Mouse (Mus musculus) forebrain, postnatal 0 days (tissue): Measurements from ENCODE around the gene Epp13. TPM values are rescaled to one million over a fixed set of nuclear protein-coding genes. Genes with fewer than 3 reads are reported as not detected.
A peak's percentile ranks its signal among the peaks of the same experiment; 100 is the strongest.
"Not testable (repeated sequence)": the region's sequence is repeated elsewhere in the genome, so short reads cannot be mapped to it uniquely, and the experiment has no call there.

Source experiments
- ATAC-seq: fragments of 200-750 bp; cut with Nextera tagmentation; 2 replicates; pipeline ENCODE4 v1.8.0; 2017; ENCODE audit warnings: mild to moderate bottlenecking, moderate library complexity
- DNase-seq: peaks from one replicate; pipeline ENCODE4 v3.0.0-alpha.2; 2015
- H3K27ac ChIP-seq: fragments of 300-500 bp; sonication (generic); 2 replicates; pipeline ENCODE4 v1.5.1; 2014; ENCODE audit warnings: low read depth, mild to moderate bottlenecking, antibody characterized with exemption, low read length, moderate library complexity, mixed read lengths
- H3K27me3 ChIP-seq: fragments of 300-500 bp; sonication (generic); 2 replicates; pipeline ENCODE4 v1.6.1; 2014; ENCODE audit warnings: mild to moderate bottlenecking, low read length, mixed read lengths; ENCODE audit not compliant: insufficient read depth
- H3K36me3 ChIP-seq: fragments of 300-500 bp; sonication (generic); 2 replicates; pipeline ENCODE4 v1.6.1; 2014; ENCODE audit warnings: mild to moderate bottlenecking, moderate library complexity; ENCODE audit not compliant: insufficient read depth
- H3K4me1 ChIP-seq: fragments of 300-500 bp; sonication (generic); 2 replicates; pipeline ENCODE4 v1.6.1; 2014; ENCODE audit warnings: antibody characterized with exemption; ENCODE audit not compliant: insufficient read depth
- H3K4me2 ChIP-seq: fragments of 300-500 bp; sonication (generic); 2 replicates; pipeline ENCODE4 v1.6.1; 2014; ENCODE audit warnings: low read depth, mild to moderate bottlenecking, moderate library complexity
- H3K4me3 ChIP-seq: fragments of 300-500 bp; sonication (generic); 2 replicates; pipeline ENCODE4 v1.5.1; 2014; ENCODE audit warnings: low read depth, low read length, mixed read lengths
- H3K9ac ChIP-seq: fragments of 300-500 bp; sonication (generic); 2 replicates; pipeline ENCODE4 v1.6.1; 2014; ENCODE audit warnings: mild to moderate bottlenecking
- H3K9me3 ChIP-seq: fragments of 300-500 bp; sonication (generic); 2 replicates; pipeline ENCODE4 v1.6.1; 2016; ENCODE audit warnings: low read length
- CTCF ChIP-seq: sonication (generic); IDR thresholded peaks from 2 replicates; pipeline ENCODE4 v1.5.1; 2016; ENCODE audit warnings: antibody characterized with exemption, control low read depth, low read depth
- WGBS: fragments of 180-500 bp; shearing (Covaris S2); extraction: QIAGEN DNeasy Blood & Tissue Kit; methylation state at CpG from one replicate; pipeline ENCODE4 v1.1.7; 2014; 5-methylcytosine and 5-hydroxymethylcytosine counted together
- polyA plus RNA-seq: library from polyadenylated mRNA; unstranded; fragments of >200 nt; fragmentation: Nextera tagmentation; extraction: Ambion mirVana; gene quantifications from 2 replicates; pipeline ENCODE4 v1.2.1, GENCODE M21; 2015
- total RNA-seq: library from RNA; depleted of rRNA; stranded (reverse); fragments of >200 nt; gene quantifications from 2 replicates; pipeline ENCODE4 v1.2.3, GENCODE M21; 2014; rRNA removed

Epp13 gene
- not detected in 2 replicates for total RNA-seq
- 0.40 and 0.44 TPM in 2 replicates for polyA plus RNA-seq

DNA sequence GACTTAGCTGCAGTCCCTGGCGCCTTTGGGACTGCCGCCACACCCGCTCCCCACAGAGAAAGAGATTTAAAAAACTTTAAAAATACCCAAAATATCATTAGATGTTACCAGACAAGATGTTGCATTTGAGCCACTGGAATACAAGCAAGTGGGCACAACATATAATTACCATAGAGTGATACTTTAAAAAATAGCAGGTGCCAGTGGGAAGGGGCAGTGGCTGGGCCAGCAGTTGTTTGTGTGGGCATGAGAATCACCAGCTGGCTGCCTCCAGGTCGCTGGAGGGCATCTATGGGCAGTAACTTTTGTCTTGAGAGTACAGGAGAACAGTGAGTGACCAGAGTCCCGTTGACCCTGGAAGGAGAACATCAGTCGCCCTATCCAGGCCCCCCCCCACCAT lies at the start of gene Epp13:
Epp13 (plus strand) TSS at position 301 of the 400 bp plus-strand sequence.
- no peak within 1 kb of the TSS for H3K27ac ChIP-seq
- WGBS: 87% methylated on average over 6 of the region's 6 CpGs
- H3K9me3 ChIP-seq: no peaks in the 10 kb centered on the region
- no peak for DNase-seq
- H3K27me3 ChIP-seq: no peaks in the 10 kb centered on the region
- TF ChIP-seq CTCF: no peak
- H3K36me3 ChIP-seq: no peaks in the 10 kb centered on the region
- no peak within 1 kb of the TSS for H3K9ac ChIP-seq
- H3K4me1 ChIP-seq: no peaks in the 10 kb centered on the region
- no peak within 1 kb of the TSS for H3K4me2 ChIP-seq
- no peak for ATAC-seq
- H3K4me3 ChIP-seq: no peak within 1 kb of the TSS

- H3K36me3 ChIP-seq: no peaks in the 10 kb centered on the region
- no peak overlapping the region for H3K9ac ChIP-seq
- whole genome bisulfite sequencing: 85% methylated on average over 3 of the region's 3 CpGs
- no peak overlapping the region for H3K4me3 ChIP-seq
- H3K27me3 ChIP-seq: no peaks in the 10 kb centered on the region
- H3K4me2 ChIP-seq: no peak overlapping the region
- H3K4me1 ChIP-seq: no peaks in the 10 kb centered on the region
- no peak overlapping the region for H3K27ac ChIP-seq
- DNase-seq (no peak), ATAC-seq (no peak)
- TF ChIP-seq CTCF: no peak
- H3K9me3 ChIP-seq: no peaks in the 10 kb centered on the region
These were observed 48.3 kb upstream of the Epp13 start for GRCm38 (mm10) chr7:6204200-6204599.

- Histone ChIP-seq H3K4me3 (no peak overlapping the region), H3K36me3 (no peaks in the 10 kb centered on the region), H3K9me3 (no peaks in the 10 kb centered on the region), H3K27ac (no peak overlapping the region), H3K9ac (no peak overlapping the region), H3K4me2 (no peak overlapping the region), H3K4me1 (no peaks in the 10 kb centered on the region), H3K27me3 (no peaks in the 10 kb centered on the region)
- no peak for DNase-seq
- WGBS: 49% methylated on average over 5 of the region's 5 CpGs
- peak; percentile 28 for TF ChIP-seq CTCF
- ATAC-seq: no peak
These were observed 39.4 kb upstream of the Epp13 start for GRCm38 (mm10) chr7:6213144-6213543.

GRCm38 (mm10) chr7:6214691-6215090 lies 37.8 kb upstream of the Epp13 start:
- H3K9me3 ChIP-seq, DNase-seq, H3K4me3 ChIP-seq, H3K27ac ChIP-seq, ATAC-seq, H3K27me3 ChIP-seq, H3K4me2 ChIP-seq, H3K4me1 ChIP-seq, H3K36me3 ChIP-seq, H3K9ac ChIP-seq: not testable (repeated sequence)
- WGBS: 71% methylated on average over 3 of the region's 4 CpGs

DNA sequence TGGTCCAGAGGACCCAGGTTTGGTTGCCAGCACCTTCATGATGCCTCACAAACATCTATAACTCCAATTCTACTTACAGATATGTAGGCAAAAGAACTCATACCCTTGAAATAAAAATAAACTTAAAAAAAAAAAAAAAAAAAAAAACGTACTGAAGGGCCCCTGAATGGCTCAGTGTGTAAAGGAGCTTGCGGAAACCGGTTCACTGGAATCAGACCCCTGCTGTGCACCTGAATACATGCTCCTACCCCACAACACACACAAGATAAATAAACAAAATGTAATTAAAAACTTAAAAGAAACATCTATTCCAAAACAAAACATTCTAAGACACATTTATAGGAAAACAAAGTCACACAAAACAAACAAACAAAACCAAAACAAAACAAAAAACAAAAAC lies 32.4 kb upstream of the Epp13 start:
- DNase-seq (no peak), ATAC-seq (no peak)
- WGBS: 41% methylated on average over 3 of the region's 3 CpGs
- Histone ChIP-seq H3K27me3 (no peaks in the 10 kb centered on the region), H3K9me3 (no peaks in the 10 kb centered on the region), H3K4me2 (no peak overlapping the region), H3K36me3 (no peaks in the 10 kb centered on the region), H3K4me1 (no peaks in the 10 kb centered on the region), H3K9ac (no peak overlapping the region), H3K4me3 (no peak overlapping the region), H3K27ac (no peak overlapping the region)
- no peak for TF ChIP-seq CTCF

- Histone ChIP-seq H3K4me2 (no peak within 1 kb of the TSS), H3K4me1 (no peaks in the 10 kb centered on the region), H3K4me3 (no peak within 1 kb of the TSS), H3K27ac (no peak within 1 kb of the TSS), H3K36me3 (no peaks in the 10 kb centered on the region), H3K27me3 (no peaks in the 10 kb centered on the region), H3K9ac (no peak within 1 kb of the TSS), H3K9me3 (no peaks in the 10 kb centered on the region)
- no peak for TF ChIP-seq CTCF
- WGBS: 95% methylated on average over 12 of the region's 12 CpGs
- ATAC-seq: no peak
- no peak for DNase-seq
These were observed 30.5 kb upstream of the Epp13 start, which contains the start of gene Zscan5b for GRCm38 (mm10) chr7:6221978-6222377. TSS of gene Zscan5b (plus strand) at chr7:6222278.

DNA sequence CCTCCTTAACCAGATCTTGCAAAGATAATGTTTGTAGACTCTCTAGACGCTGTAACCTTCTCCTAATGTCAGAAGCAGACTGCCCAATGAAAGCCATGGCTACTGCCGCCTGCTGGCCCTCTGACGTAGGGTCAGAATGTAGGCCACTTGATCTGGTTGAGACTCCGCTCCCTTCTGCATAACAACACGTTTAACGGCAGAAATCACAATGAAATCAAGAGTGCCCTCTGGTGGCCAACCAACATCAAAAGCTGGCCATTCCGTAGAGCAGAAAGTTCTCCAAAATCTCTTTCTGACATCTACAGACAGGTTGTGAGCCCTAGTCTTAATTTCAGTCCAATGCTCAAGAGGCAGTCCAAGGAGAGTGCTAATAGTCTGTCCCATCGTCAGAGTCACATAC lies 24.0 kb upstream of the Epp13 start:
- ATAC-seq, H3K4me2 ChIP-seq, H3K4me1 ChIP-seq, H3K4me3 ChIP-seq, H3K27ac ChIP-seq, H3K27me3 ChIP-seq, H3K9me3 ChIP-seq, H3K36me3 ChIP-seq, H3K9ac ChIP-seq: not testable (repeated sequence)
- 53% methylated on average over 8 of the region's 8 CpGs for WGBS
- peak; percentile 4 for DNase-seq

- DNase-seq (no peak), ATAC-seq (no peak)
- TF ChIP-seq CTCF: no peak
- Histone ChIP-seq H3K27me3 (no peaks in the 10 kb centered on the region), H3K9ac (no peak overlapping the region), H3K4me1 (no peaks in the 10 kb centered on the region), H3K4me2 (no peak overlapping the region), H3K36me3 (no peaks in the 10 kb centered on the region), H3K27ac (no peak overlapping the region), H3K4me3 (no peak overlapping the region), H3K9me3 (no peaks in the 10 kb centered on the region)
- WGBS: 48% methylated on average over 11 of the region's 11 CpGs
These were observed 12.7 kb upstream of the Epp13 start for GRCm38 (mm10) chr7:6239787-6240186.
